Mouse (Mus musculus) frontal cortex, adult (tissue): ENCODE data around the gene Sco2.

ENCODE experiments used
- ATAC-seq: cut with Nextera tagmentation; 2 replicates; pipeline ENCODE4 v1.9.2; 2017; ENCODE audit warnings: mild to moderate bottlenecking, moderate library complexity, mixed read lengths; ENCODE audit not compliant: low TSS enrichment

Gene Sco2

DNA sequence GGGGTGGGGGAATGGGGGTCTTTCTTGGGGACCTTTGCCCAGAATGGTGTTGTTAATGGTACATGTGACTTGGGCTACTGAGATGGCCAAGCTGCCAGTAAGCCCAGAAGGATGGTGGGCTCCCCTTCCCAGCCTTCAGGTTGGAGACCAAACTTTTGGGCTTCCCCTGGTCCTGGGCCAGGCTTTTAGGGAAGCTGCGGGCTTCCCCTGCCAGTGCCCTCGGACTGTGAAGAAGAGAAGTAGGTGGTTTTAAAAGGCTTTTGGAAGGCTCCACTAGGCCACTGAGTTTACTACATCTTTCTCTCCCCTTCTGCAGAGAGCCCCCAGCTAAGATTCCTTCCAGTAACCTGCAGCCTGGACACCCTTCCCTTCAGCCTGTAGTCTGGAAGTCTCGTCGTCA lies 50.0 kb downstream of the Sco2 start:
- no peak for ATAC-seq

DNA sequence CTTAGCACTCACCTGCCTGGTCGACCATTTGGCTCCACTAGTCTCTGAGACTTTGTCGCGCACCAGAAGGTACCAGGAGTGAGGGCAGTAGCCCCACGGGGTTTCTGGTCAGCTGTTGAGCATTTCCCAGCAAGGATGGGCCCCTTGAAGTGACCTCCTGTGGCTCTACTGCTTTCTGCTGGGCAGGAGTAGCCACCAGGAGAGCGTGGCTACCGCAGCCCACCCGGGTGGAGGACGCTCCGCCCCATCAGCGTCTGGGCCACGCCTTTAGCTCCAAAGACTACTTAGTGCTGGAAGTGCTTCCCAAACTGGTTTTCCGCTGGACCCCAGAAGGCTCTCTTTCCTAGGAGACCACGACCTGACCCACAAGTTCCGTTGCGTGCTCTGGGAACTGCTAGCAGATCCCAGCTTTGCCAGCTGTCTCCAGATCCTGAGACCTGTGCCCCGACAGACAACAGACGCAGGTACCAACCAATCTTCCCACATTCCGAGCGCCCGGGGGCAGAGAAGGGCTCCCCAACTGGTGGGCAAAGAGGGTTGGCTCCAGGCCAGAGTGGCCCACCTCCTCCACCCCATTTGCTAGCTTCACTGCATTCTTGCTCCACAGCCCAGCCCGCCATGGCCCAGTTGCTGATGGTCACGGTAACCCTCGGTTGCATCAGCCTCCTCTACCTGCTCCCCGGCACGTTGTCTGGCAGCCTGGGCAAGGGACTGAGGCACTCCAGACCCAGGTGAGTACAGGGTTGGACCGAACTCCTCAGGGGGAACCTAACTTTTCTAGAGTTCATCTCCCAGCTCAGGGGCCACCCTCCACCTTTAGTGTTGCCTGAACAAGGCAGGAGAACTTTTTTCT lies 50.8 kb downstream of the Sco2 start, which contains the start of gene Adm2:
TSS of gene Adm2 (plus strand) at position 51 of the 853 bp plus-strand sequence.
- ATAC-seq: no peak
